ENCODE assay signal across 27 mouse cellular contexts in genomic region chr1:23064717-23065475, GRCm38 (mm10). TPM values are rescaled to one million over a fixed set of nuclear protein-coding genes. Genes with fewer than 3 reads are reported as not detected.
"Had no signal": no experiment of that assay in that cellular context is flagged by ENCODE, and none has a peak within 500 bp of the region (broad histone marks: within the 10 kb centered on the region; RNA-seq: fewer than 3 reads in every experiment).

No protein-coding gene starts in this region.

- H3K9ac ChIP-seq: liver, embryonic 12.5 days; liver, embryonic 14.5 days; midbrain, embryonic 12.5 days; neural tube, embryonic 13.5 days; neural tube, embryonic 15.5 days; stomach, embryonic 15.5 days had no signal

- DNase-seq: lung, adult 18-20 months; lung, postnatal 10 days; midbrain, embryonic 14.5 days; retina, postnatal 1 day; right cerebral cortex, adult 18-20 months; right cerebral cortex, postnatal 25 days; right cerebral cortex, postnatal 4 days; spleen, adult 18-20 months; thymus, adult 2 months; thymus, postnatal 25 days; thymus, postnatal 4 days had no signal

- H3K4me3 ChIP-seq: liver, embryonic 12.5 days; midbrain, embryonic 10.5 days; midbrain, embryonic 12.5 days; myocyte; neural tube, embryonic 13.5 days; neural tube, embryonic 15.5 days; stomach, embryonic 15.5 days had no signal

- H3K36me3 ChIP-seq: liver, embryonic 12.5 days; midbrain, embryonic 10.5 days; midbrain, embryonic 12.5 days; neural tube, embryonic 13.5 days; neural tube, embryonic 15.5 days; stomach, embryonic 15.5 days had no signal

- ATAC-seq: liver, embryonic 12.5 days; midbrain, embryonic 16.5 days had no signal

- H3K27ac ChIP-seq: liver, embryonic 12.5 days; liver, embryonic 14.5 days; midbrain, embryonic 10.5 days; midbrain, embryonic 12.5 days; neural tube, embryonic 13.5 days; neural tube, embryonic 15.5 days; stomach, embryonic 15.5 days had no signal

- H3K4me2 ChIP-seq: liver, embryonic 12.5 days; midbrain, embryonic 12.5 days; neural tube, embryonic 13.5 days; neural tube, embryonic 15.5 days; stomach, embryonic 15.5 days had no signal

- H3K4me1 ChIP-seq: liver, embryonic 12.5 days; midbrain, embryonic 10.5 days; midbrain, embryonic 12.5 days; neural tube, embryonic 13.5 days; stomach, embryonic 15.5 days had no signal

- H3K27me3 ChIP-seq: liver, embryonic 12.5 days; midbrain, embryonic 12.5 days; neural tube, embryonic 13.5 days; neural tube, embryonic 15.5 days; stomach, embryonic 15.5 days had no signal

- H3K9me3 ChIP-seq: liver, embryonic 12.5 days; midbrain, embryonic 10.5 days; midbrain, embryonic 12.5 days; neural tube, embryonic 13.5 days; neural tube, embryonic 15.5 days; stomach, embryonic 15.5 days had no signal

RNA-seq across cellular contexts. Expression of gene 4933415F23Rik, which starts 37.2 kb away (rescaled TPM):
- total RNA-seq: megakaryocyte, adult 5-6 weeks; megakaryocyte-erythroid progenitor cell, adult 5-6 weeks had no signal
- polyA plus RNA-seq: liver, embryonic 12.5 days; liver, embryonic 14.5 days; liver, embryonic 16.5 days; lung, embryonic 16.5 days; midbrain, embryonic 10.5 days; midbrain, embryonic 12.5 days; midbrain, embryonic 14.5 days; myocyte; neural tube, embryonic 11.5 days; small intestine, adult 2 months; stomach, embryonic 15.5 days; urinary bladder, adult 2 months had no signal
